Mouse (Mus musculus) neural tube, embryonic 11.5 days (tissue): ENCODE measurements at regions not wholly inside any gene's neighbourhood (a gene's known extent, or its start where the extent isn't known, plus 50 kb on each side); places are given as distances from the start of the nearest gene placed in this dataset.

ENCODE experiments used
- ATAC-seq: fragments of 200-750 bp; cut with Nextera tagmentation; 2 replicates; pipeline ENCODE4 v1.8.0; 2017; ENCODE audit warnings: moderate number of reproducible peaks, mild to moderate bottlenecking, moderate TSS enrichment, moderate library complexity; ENCODE audit not compliant: insufficient read depth, low FRiP score, low TSS enrichment
- DNase-seq: peaks from one replicate; pipeline ENCODE4 v3.0.0-alpha.2; 2015; ENCODE audit warnings: low spot score
- H3K27ac ChIP-seq: fragments of 300-500 bp; sonication (generic); 2 replicates; pipeline ENCODE4 v1.5.1; 2014; ENCODE audit warnings: low read depth, mild to moderate bottlenecking, low read length
- H3K27me3 ChIP-seq: fragments of 300-500 bp; sonication (generic); 2 replicates; pipeline ENCODE4 v1.6.1; 2014; ENCODE audit warnings: mild to moderate bottlenecking, low read length, mixed read lengths; ENCODE audit not compliant: control insufficient read depth, insufficient read depth
- H3K36me3 ChIP-seq: fragments of 300-500 bp; sonication (generic); 2 replicates; pipeline ENCODE4 v1.6.1; 2014; ENCODE audit warnings: mild to moderate bottlenecking, low read length, moderate library complexity, mixed read lengths; ENCODE audit not compliant: control insufficient read depth, insufficient read depth
- H3K4me1 ChIP-seq: fragments of 300-500 bp; sonication (generic); 2 replicates; pipeline ENCODE4 v1.6.1; 2014; ENCODE audit warnings: low read length, mixed read lengths; ENCODE audit not compliant: control insufficient read depth, insufficient read depth
- H3K4me2 ChIP-seq: fragments of 300-500 bp; sonication (generic); 2 replicates; pipeline ENCODE4 v1.6.1; 2014; ENCODE audit warnings: low read depth, mild to moderate bottlenecking, moderate library complexity
- H3K4me3 ChIP-seq: fragments of 300-500 bp; sonication (generic); 2 replicates; pipeline ENCODE4 v1.5.1; 2014; ENCODE audit warnings: low read depth, low read length
- H3K9ac ChIP-seq: fragments of 300-500 bp; sonication (generic); 2 replicates; pipeline ENCODE4 v1.6.1; 2014; ENCODE audit warnings: mild to moderate bottlenecking, low read length
- H3K9me3 ChIP-seq: fragments of 300-500 bp; sonication (generic); 2 replicates; pipeline ENCODE4 v1.6.1; 2016; ENCODE audit warnings: low read length; ENCODE audit not compliant: control insufficient read depth
- WGBS: fragments of 180-500 bp; shearing (Covaris S2); extraction: QIAGEN DNeasy Blood & Tissue Kit; methylation state at CpG from one replicate; pipeline ENCODE4 v1.1.7; 2014; 5-methylcytosine and 5-hydroxymethylcytosine counted together

- WGBS, result 62% methylated on average over 14 of the region's 14 CpGs
- Histone ChIP-seq H3K4me1 (no peaks in the 10 kb centered on the region), H3K27me3 (no peaks in the 10 kb centered on the region; the same call in 1 of the 2 replicates), H3K4me3 (no peak overlapping the region), H3K4me2 (no peak overlapping the region), H3K9me3 (no peaks in the 10 kb centered on the region), H3K36me3 (no peaks in the 10 kb centered on the region), H3K9ac (no peak overlapping the region), H3K27ac (peak overlapping the region; percentile 74; the same call in 1 of the 2 replicates)
- ATAC-seq, result peak; percentile 56
- peak; percentile 48 for DNase-seq
Measured at GRCm38 (mm10) chr7:51749304-51750129, 112.3 kb upstream of the Gas2 start.

- Histone ChIP-seq H3K9ac (no peak overlapping the region), H3K4me1 (no peaks in the 10 kb centered on the region; the same call in 1 of the 2 replicates), H3K4me2 (no peak overlapping the region), H3K4me3 (no peak overlapping the region), H3K27ac (peak overlapping the region; percentile 74; the same call in 1 of the 2 replicates), H3K36me3 (no peaks in the 10 kb centered on the region), H3K9me3 (no peaks in the 10 kb centered on the region), H3K27me3 (no peaks in the 10 kb centered on the region; the same call in 1 of the 2 replicates)
- 95% methylated on average over 1 of the region's 1 CpGs for WGBS
- DNase-seq (no peak), ATAC-seq (no peak)
Measured at GRCm38 (mm10) chr7:51750271-51750670, 111.5 kb upstream of the Gas2 start.

DNA sequence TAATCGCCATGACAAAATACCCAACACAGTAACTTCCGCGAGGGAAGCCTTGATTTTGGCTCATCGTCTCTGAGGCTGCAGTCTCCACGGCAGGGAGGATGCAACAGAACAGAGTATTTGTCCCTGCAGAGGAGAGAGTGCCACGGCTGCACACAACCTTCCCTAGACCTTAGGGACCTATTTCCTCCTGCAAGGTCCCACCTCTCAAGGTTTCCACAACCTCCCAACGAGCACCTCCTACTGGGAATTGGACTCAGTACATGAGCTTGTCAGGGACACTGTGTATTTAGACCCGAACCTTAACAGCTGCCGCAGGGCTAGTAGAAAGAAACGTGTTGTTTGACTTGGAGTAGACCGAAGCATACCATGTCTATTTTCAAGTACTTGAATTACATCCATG, 108.8 kb upstream of the Gas2 start:
- no peaks in the 10 kb centered on the region; the same call in 1 of the 2 replicates for H3K27me3 ChIP-seq
- DNase-seq (no peak), ATAC-seq (no peak)
- no peak overlapping the region for H3K4me2 ChIP-seq
- H3K4me1 ChIP-seq, result no peaks in the 10 kb centered on the region; the same call in 1 of the 2 replicates
- no peaks in the 10 kb centered on the region for H3K9me3 ChIP-seq
- H3K27ac ChIP-seq, result no peak overlapping the region
- no peaks in the 10 kb centered on the region for H3K36me3 ChIP-seq
- 82% methylated on average over 11 of the region's 11 CpGs for WGBS
- H3K4me3 ChIP-seq, result no peak overlapping the region
- H3K9ac ChIP-seq, result no peak overlapping the region

GRCm38 (mm10) chr7:51754208-51754888, 107.5 kb upstream of the Gas2 start:
- 27% methylated on average over 13 of the region's 13 CpGs for WGBS
- ATAC-seq, result peak; percentile 89
- DNase-seq, result peak; percentile 68

DNA sequence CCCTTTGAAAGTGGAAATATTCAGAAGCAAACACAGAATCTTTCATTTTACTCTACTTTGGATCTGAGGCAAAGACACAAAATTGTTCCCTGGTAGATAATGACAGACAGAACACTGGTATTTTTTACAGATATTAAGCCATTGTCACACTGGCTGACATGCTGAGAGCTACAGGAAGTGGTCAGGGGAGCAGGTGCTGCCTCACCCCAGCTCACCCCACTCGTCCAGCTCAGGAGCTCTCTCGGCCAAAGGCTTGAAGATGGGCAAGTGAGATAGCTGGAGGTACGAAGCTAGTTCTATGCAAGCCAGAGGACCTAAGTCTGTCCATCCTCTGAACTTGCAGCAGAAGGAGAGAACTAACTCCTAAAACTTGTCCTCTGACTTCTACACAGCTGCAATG, 105.6 kb upstream of the Gas2 start:
- H3K36me3 ChIP-seq, result no peaks in the 10 kb centered on the region
- DNase-seq, result no peak
- no peaks in the 10 kb centered on the region; the same call in 1 of the 2 replicates for H3K4me1 ChIP-seq
- no peak overlapping the region for H3K4me2 ChIP-seq
- WGBS, result 77% methylated on average over 3 of the region's 3 CpGs
- no peak overlapping the region for H3K9ac ChIP-seq
- no peak overlapping the region for H3K27ac ChIP-seq
- H3K9me3 ChIP-seq, result no peaks in the 10 kb centered on the region
- no peak for ATAC-seq
- H3K27me3 ChIP-seq, result no peaks in the 10 kb centered on the region; the same call in 1 of the 2 replicates
- H3K4me3 ChIP-seq, result no peak overlapping the region

More at GRCm38 (mm10) chr7:51754208-51754888, 107.5 kb upstream of the Gas2 start:
- no peaks in the 10 kb centered on the region; the same call in 1 of the 2 replicates for H3K4me1 ChIP-seq
- no peak overlapping the region for H3K4me3 ChIP-seq
- no peaks in the 10 kb centered on the region for H3K36me3 ChIP-seq
- H3K27ac ChIP-seq, result peak overlapping the region; percentile 56; the same call in 1 of the 2 replicates
- no peak overlapping the region for H3K4me2 ChIP-seq
- no peak overlapping the region for H3K9ac ChIP-seq
- H3K27me3 ChIP-seq, result no peaks in the 10 kb centered on the region; the same call in 1 of the 2 replicates
- no peaks in the 10 kb centered on the region for H3K9me3 ChIP-seq

DNA sequence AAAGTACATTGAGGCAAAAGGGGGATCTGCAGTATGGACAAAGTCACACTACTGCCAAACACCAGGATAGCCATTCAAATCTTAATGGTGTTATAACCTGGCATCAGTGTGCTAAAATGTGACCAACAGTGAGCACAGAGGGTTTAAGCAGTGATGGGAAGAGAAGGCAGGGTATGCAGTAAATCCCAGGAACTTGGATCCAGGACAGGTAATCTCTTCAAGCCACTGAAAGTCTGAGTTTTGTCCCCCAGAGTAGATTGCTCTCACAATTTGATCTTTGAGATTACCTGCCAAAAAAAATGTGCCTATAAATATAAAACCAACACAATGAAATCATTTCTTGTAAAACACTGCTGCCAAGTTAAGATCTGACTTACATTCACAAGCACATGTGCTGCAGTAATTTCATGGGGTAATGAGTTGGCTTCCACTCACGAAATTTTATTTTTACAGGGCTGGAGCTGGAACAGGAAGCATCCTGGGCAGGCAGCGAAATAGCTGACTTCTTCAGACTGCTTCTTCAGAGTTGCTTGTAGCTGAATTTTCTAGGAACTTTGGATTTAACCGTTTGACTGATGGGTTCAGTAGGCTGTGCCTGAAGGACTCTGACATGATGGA, 102.2 kb upstream of the Gas2 start:
- no peak overlapping the region for H3K4me2 ChIP-seq
- WGBS, result 76% methylated on average over 3 of the region's 3 CpGs
- no peak overlapping the region for H3K9ac ChIP-seq
- H3K27ac ChIP-seq, result no peak overlapping the region
- ATAC-seq, result no peak
- H3K36me3 ChIP-seq, result no peaks in the 10 kb centered on the region
- H3K4me3 ChIP-seq, result no peak overlapping the region
- no peaks in the 10 kb centered on the region for H3K27me3 ChIP-seq
- DNase-seq, result no peak
- no peaks in the 10 kb centered on the region for H3K9me3 ChIP-seq
- H3K4me1 ChIP-seq, result no peaks in the 10 kb centered on the region; the same call in 1 of the 2 replicates

- H3K9me3 ChIP-seq, result no peaks in the 10 kb centered on the region
- H3K36me3 ChIP-seq, result no peaks in the 10 kb centered on the region
- no peak overlapping the region for H3K27ac ChIP-seq
- no peak overlapping the region for H3K4me2 ChIP-seq
- no peaks in the 10 kb centered on the region for H3K27me3 ChIP-seq
- ATAC-seq (no peak), DNase-seq (no peak)
- no peaks in the 10 kb centered on the region for H3K4me1 ChIP-seq
- H3K9ac ChIP-seq, result no peak overlapping the region
- H3K4me3 ChIP-seq, result no peak overlapping the region
Measured at GRCm38 (mm10) chr7:51767066-51767465, 94.7 kb upstream of the Gas2 start.

- H3K36me3 ChIP-seq, result no peaks in the 10 kb centered on the region
- no peaks in the 10 kb centered on the region for H3K9me3 ChIP-seq
- 45% methylated on average over 8 of the region's 8 CpGs for WGBS
- no peaks in the 10 kb centered on the region for H3K27me3 ChIP-seq
- DNase-seq, result peak; percentile 46
- no peak overlapping the region for H3K4me2 ChIP-seq
- no peaks in the 10 kb centered on the region for H3K4me1 ChIP-seq
- H3K27ac ChIP-seq, result peak overlapping the region; percentile 28
- peak; percentile 66 for ATAC-seq
- no peak overlapping the region for H3K4me3 ChIP-seq
- no peak overlapping the region for H3K9ac ChIP-seq
Measured at GRCm38 (mm10) chr7:51771895-51772871, 89.6 kb upstream of the Gas2 start.
